Mouse (Mus musculus) C3H10T1/2 (cell line): ENCODE results near the gene Dnajc9. TPM values are rescaled to one million over a fixed set of nuclear protein-coding genes. Genes with fewer than 3 reads are reported as not detected.

ENCODE experiments used
- polyA plus RNA-seq, 2 experiments: library from polyadenylated mRNA; unstranded; fragments of >200 nt; fragmentation: generic; extraction: Trizol; gene quantifications; one replicate each; pipeline ENCODE4 v1.2.1; 2012; ENCODE audit warnings: missing spikeins in 2 of 2

Gene Dnajc9
- 10 to 100 TPM; 23.4 to 44.0 TPM for polyA plus RNA-seq

GRCm38 (mm10) chr14:20388441-20389129 is at the start of gene Dnajc9:
TSS of gene Dnajc9 (minus strand) at chr14:20388910.

GRCm38 (mm10) chr14:20393205-20393913 is 4.6 kb upstream of the Dnajc9 start, which contains the start of gene Mrps16:
TSS of gene Mrps16 (minus strand) at chr14:20393634.

GRCm38 (mm10) chr14:20347991-20348541 is 40.6 kb downstream of the Dnajc9 start, which contains the start of the genes Ecd and Fam149b:
TSS of gene Ecd (minus strand) at chr14:20348121.
TSS of gene Fam149b (plus strand) at chr14:20348162.

Other genes with a start within 250 kb of the Dnajc9 start
- gene Kcnk5, start 207.1 kb downstream of the Dnajc9 start, polyA plus RNA-seq = not detected
- gene Kcnk16, start 119.7 kb downstream of the Dnajc9 start, polyA plus RNA-seq = not detected
- 10 to 100 TPM in 1 of 2 experiments, 1 to 10 TPM in 1; 2.7 to 17.1 TPM for gene Nudt13, start 94.2 kb downstream of the Dnajc9 start, polyA plus RNA-seq
- 10 to 100 TPM; 12.5 to 22.5 TPM for gene Ecd, start 40.8 kb downstream of the Dnajc9 start, polyA plus RNA-seq
- gene Fam149b, start 40.7 kb downstream of the Dnajc9 start, polyA plus RNA-seq = 10 to 100 TPM in 1 of 2 experiments, 1 to 10 TPM in 1; 4.2 to 25.5 TPM
- 100 to 1,000 TPM; 103 to 144 TPM for gene Mrps16, start 4.7 kb upstream of the Dnajc9 start, polyA plus RNA-seq
- gene Cfap70, start 63.3 kb upstream of the Dnajc9 start, polyA plus RNA-seq = under 1 TPM in 1 of 2 experiments, not detected in 1; 0.05 TPM
- 10 to 100 TPM; 17.3 to 62.4 TPM for gene Anxa7, start 91.2 kb upstream of the Dnajc9 start, polyA plus RNA-seq
- under 1 TPM in 1 of 2 experiments, not detected in 1; 0.26 TPM for gene Mss51, start 108.0 kb upstream of the Dnajc9 start, polyA plus RNA-seq
- gene Ppp3cb, start 157.7 kb upstream of the Dnajc9 start, polyA plus RNA-seq = 10 to 100 TPM in 1 of 2 experiments, 1 to 10 TPM in 1; 2.9 to 17.3 TPM